Mouse (Mus musculus) forebrain, postnatal 0 days (tissue): ENCODE data around the gene Dact1. TPM values are rescaled to one million over a fixed set of nuclear protein-coding genes. Genes with fewer than 3 reads are reported as not detected.

ENCODE experiments used
- ATAC-seq: fragments of 200-750 bp; cut with Nextera tagmentation; 2 replicates; pipeline ENCODE4 v1.8.0; 2017; ENCODE audit warnings: mild to moderate bottlenecking, moderate library complexity
- DNase-seq: peaks from one replicate; pipeline ENCODE4 v3.0.0-alpha.2; 2015
- H3K27ac ChIP-seq: fragments of 300-500 bp; sonication (generic); 2 replicates; pipeline ENCODE4 v1.5.1; 2014; ENCODE audit warnings: low read depth, mild to moderate bottlenecking, antibody characterized with exemption, low read length, moderate library complexity, mixed read lengths
- H3K27me3 ChIP-seq: fragments of 300-500 bp; sonication (generic); 2 replicates; pipeline ENCODE4 v1.6.1; 2014; ENCODE audit warnings: mild to moderate bottlenecking, low read length, mixed read lengths; ENCODE audit not compliant: insufficient read depth
- H3K36me3 ChIP-seq: fragments of 300-500 bp; sonication (generic); 2 replicates; pipeline ENCODE4 v1.6.1; 2014; ENCODE audit warnings: mild to moderate bottlenecking, moderate library complexity; ENCODE audit not compliant: insufficient read depth
- H3K4me1 ChIP-seq: fragments of 300-500 bp; sonication (generic); 2 replicates; pipeline ENCODE4 v1.6.1; 2014; ENCODE audit warnings: antibody characterized with exemption; ENCODE audit not compliant: insufficient read depth
- H3K4me2 ChIP-seq: fragments of 300-500 bp; sonication (generic); 2 replicates; pipeline ENCODE4 v1.6.1; 2014; ENCODE audit warnings: low read depth, mild to moderate bottlenecking, moderate library complexity
- H3K4me3 ChIP-seq: fragments of 300-500 bp; sonication (generic); 2 replicates; pipeline ENCODE4 v1.5.1; 2014; ENCODE audit warnings: low read depth, low read length, mixed read lengths
- H3K9ac ChIP-seq: fragments of 300-500 bp; sonication (generic); 2 replicates; pipeline ENCODE4 v1.6.1; 2014; ENCODE audit warnings: mild to moderate bottlenecking
- H3K9me3 ChIP-seq: fragments of 300-500 bp; sonication (generic); 2 replicates; pipeline ENCODE4 v1.6.1; 2016; ENCODE audit warnings: low read length
- CTCF ChIP-seq: sonication (generic); IDR thresholded peaks from 2 replicates; pipeline ENCODE4 v1.5.1; 2016; ENCODE audit warnings: antibody characterized with exemption, control low read depth, low read depth
- WGBS: fragments of 180-500 bp; shearing (Covaris S2); extraction: QIAGEN DNeasy Blood & Tissue Kit; methylation state at CpG from one replicate; pipeline ENCODE4 v1.1.7; 2014; 5-methylcytosine and 5-hydroxymethylcytosine counted together
- polyA plus RNA-seq: library from polyadenylated mRNA; unstranded; fragments of >200 nt; fragmentation: Nextera tagmentation; extraction: Ambion mirVana; gene quantifications from 2 replicates; pipeline ENCODE4 v1.2.1, GENCODE M21; 2015
- total RNA-seq: library from RNA; depleted of rRNA; stranded (reverse); fragments of >200 nt; gene quantifications from 2 replicates; pipeline ENCODE4 v1.2.3, GENCODE M21; 2014; rRNA removed

The Dact1 gene
- 75.1 and 102 TPM in 2 replicates for total RNA-seq
- 24.1 and 26.3 TPM in 2 replicates for polyA plus RNA-seq

DNA sequence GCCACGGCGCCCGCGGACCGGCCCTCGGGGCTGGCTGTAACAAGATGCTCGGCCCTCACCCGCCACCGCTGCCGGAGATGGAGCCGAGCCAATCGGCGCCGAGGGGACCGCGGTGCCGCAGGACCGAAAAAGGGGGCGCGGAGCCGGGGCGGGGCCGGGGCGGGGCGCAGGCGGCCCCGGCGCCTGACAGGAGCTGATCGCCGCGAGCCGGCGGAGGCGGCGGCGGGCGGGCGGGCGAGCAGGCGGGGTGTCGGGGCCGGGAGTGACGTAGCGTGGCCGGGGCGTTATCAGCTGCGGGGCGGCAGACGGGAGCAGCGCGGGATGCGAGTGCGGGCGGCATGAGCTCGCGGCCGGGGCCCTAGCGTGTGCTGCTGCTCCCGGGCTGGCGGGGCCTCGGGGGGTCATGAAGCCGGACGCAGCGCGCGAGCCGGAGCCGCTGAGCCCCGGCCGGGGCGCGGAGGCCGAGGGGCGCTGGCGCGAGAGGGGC is at the start of gene Dact1:
TSS of gene Dact1 (plus strand) at position 304 of the 487 bp plus-strand sequence.
- H3K27me3 ChIP-seq = no peaks in the 10 kb centered on the region
- H3K36me3 ChIP-seq = 0 out of 2 replicates have a peak, but pooled peaks cover 2% of the 10 kb centered on the region
- H3K4me1 ChIP-seq = no peaks in the 10 kb centered on the region; the same call in 1 of the 2 replicates
- H3K27ac ChIP-seq = peak within 1 kb of the TSS; percentile 85
- peak; percentile 75 for DNase-seq
- no peaks in the 10 kb centered on the region for H3K9me3 ChIP-seq
- peak within 1 kb of the TSS; percentile 65 for H3K4me3 ChIP-seq
- H3K4me2 ChIP-seq = peak within 1 kb of the TSS; percentile 85
- WGBS = 1% methylated on average over 72 of the region's 76 CpGs
- no peak for TF ChIP-seq CTCF
- peak; percentile 89 for ATAC-seq
- H3K9ac ChIP-seq = peak within 1 kb of the TSS; percentile 82

DNA sequence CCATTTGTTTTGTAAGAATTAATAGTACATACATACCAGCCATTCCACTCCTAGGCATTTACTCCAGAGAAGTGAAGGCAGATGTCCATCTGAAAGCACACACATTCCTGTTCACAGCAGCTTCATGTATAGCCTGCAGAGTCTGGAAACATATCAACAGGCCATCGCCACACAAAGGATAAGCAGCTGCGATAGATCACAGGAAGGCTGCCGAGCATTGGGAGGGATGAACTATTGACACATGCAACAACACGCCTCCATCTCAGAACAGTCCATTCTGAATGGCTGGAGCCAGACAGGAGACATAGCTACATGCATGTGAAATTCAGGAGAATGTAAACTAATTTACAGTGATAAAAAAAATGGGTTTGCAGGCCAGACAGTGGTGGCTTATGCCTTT is 45.5 kb upstream of the Dact1 start:
- no peak overlapping the region for H3K4me3 ChIP-seq
- WGBS = 83% methylated on average over 4 of the region's 4 CpGs
- H3K27ac ChIP-seq = no peak overlapping the region
- no peak overlapping the region for H3K9ac ChIP-seq
- ATAC-seq (no peak), DNase-seq (no peak)
- H3K27me3 ChIP-seq = no peaks in the 10 kb centered on the region
- H3K9me3 ChIP-seq = no peaks in the 10 kb centered on the region
- H3K4me2 ChIP-seq = no peak overlapping the region
- no peak for TF ChIP-seq CTCF
- H3K4me1 ChIP-seq = no peaks in the 10 kb centered on the region
- no peaks in the 10 kb centered on the region for H3K36me3 ChIP-seq

GRCm38 (mm10) chr12:71269367-71269766 is 40.3 kb upstream of the Dact1 start:
- H3K4me1 ChIP-seq = no peaks in the 10 kb centered on the region
- ATAC-seq (no peak), DNase-seq (no peak)
- no peak overlapping the region for H3K4me2 ChIP-seq
- no peaks in the 10 kb centered on the region for H3K36me3 ChIP-seq
- no peak overlapping the region for H3K27ac ChIP-seq
- no peak overlapping the region for H3K9ac ChIP-seq
- no peak for TF ChIP-seq CTCF
- H3K4me3 ChIP-seq = no peak overlapping the region
- no peaks in the 10 kb centered on the region for H3K27me3 ChIP-seq
- no peaks in the 10 kb centered on the region for H3K9me3 ChIP-seq
- 95% methylated on average over 7 of the region's 7 CpGs for WGBS

DNA sequence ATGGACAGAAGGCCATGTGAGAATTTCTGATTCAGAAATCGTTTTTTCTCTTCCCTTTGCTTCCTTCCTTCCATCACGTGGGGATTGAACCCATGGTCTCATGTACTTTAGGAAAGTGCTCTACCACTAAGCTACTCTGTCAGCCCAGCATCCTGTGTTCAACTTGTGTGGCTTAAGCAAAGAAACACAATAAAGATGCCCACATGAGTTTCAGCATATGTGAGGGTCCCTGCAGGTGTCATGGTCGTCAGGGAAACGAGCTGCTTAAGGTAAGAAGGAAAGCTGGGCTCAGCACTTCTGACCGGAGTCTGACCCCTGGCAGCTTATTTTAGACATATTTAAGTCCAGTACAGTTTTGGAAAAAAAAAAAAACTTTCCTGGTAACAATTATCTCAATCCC is 38.6 kb upstream of the Dact1 start:
- no peaks in the 10 kb centered on the region for H3K9me3 ChIP-seq
- no peak for ATAC-seq

GRCm38 (mm10) chr12:71274519-71275237 is 35.0 kb upstream of the Dact1 start:
- Histone ChIP-seq H3K4me1 (no peaks in the 10 kb centered on the region), H3K9ac (no peak overlapping the region), H3K9me3 (no peaks in the 10 kb centered on the region), H3K27ac (no peak overlapping the region), H3K27me3 (no peaks in the 10 kb centered on the region), H3K4me3 (no peak overlapping the region), H3K4me2 (no peak overlapping the region), H3K36me3 (no peaks in the 10 kb centered on the region)
- ATAC-seq (no peak), DNase-seq (no peak)
- TF ChIP-seq CTCF = peak; percentile 48
- 96% methylated on average over 5 of the region's 5 CpGs for WGBS

More for the DNA sequence above, 38.6 kb upstream of the Dact1 start:
- DNase-seq = no peak
- TF ChIP-seq CTCF = no peak
- H3K4me1 ChIP-seq = no peaks in the 10 kb centered on the region
- H3K4me3 ChIP-seq = no peak overlapping the region
- no peaks in the 10 kb centered on the region for H3K36me3 ChIP-seq
- H3K27ac ChIP-seq = no peak overlapping the region
- H3K27me3 ChIP-seq = no peaks in the 10 kb centered on the region
- H3K4me2 ChIP-seq = no peak overlapping the region
- H3K9ac ChIP-seq = no peak overlapping the region
- 72% methylated on average over 5 of the region's 5 CpGs for WGBS

GRCm38 (mm10) chr12:71275906-71276595 is 33.6 kb upstream of the Dact1 start:
- DNase-seq (no peak), ATAC-seq (no peak)
- no peak for TF ChIP-seq CTCF
- no peak overlapping the region for H3K4me2 ChIP-seq
- no peak overlapping the region for H3K9ac ChIP-seq
- no peaks in the 10 kb centered on the region for H3K9me3 ChIP-seq
- no peaks in the 10 kb centered on the region for H3K4me1 ChIP-seq
- H3K36me3 ChIP-seq = no peaks in the 10 kb centered on the region
- H3K4me3 ChIP-seq = no peak overlapping the region
- no peak overlapping the region for H3K27ac ChIP-seq
- 84% methylated on average over 8 of the region's 8 CpGs for WGBS
- H3K27me3 ChIP-seq = no peaks in the 10 kb centered on the region
